Mouse (Mus musculus): Measurements from ENCODE around the gene Hmcn2. TPM values are rescaled to one million over a fixed set of nuclear protein-coding genes. Genes with fewer than 3 reads are reported as not detected.

The Hmcn2 gene
- polyA plus RNA-seq, 1 experiment = 4.1 TPM

DNA sequence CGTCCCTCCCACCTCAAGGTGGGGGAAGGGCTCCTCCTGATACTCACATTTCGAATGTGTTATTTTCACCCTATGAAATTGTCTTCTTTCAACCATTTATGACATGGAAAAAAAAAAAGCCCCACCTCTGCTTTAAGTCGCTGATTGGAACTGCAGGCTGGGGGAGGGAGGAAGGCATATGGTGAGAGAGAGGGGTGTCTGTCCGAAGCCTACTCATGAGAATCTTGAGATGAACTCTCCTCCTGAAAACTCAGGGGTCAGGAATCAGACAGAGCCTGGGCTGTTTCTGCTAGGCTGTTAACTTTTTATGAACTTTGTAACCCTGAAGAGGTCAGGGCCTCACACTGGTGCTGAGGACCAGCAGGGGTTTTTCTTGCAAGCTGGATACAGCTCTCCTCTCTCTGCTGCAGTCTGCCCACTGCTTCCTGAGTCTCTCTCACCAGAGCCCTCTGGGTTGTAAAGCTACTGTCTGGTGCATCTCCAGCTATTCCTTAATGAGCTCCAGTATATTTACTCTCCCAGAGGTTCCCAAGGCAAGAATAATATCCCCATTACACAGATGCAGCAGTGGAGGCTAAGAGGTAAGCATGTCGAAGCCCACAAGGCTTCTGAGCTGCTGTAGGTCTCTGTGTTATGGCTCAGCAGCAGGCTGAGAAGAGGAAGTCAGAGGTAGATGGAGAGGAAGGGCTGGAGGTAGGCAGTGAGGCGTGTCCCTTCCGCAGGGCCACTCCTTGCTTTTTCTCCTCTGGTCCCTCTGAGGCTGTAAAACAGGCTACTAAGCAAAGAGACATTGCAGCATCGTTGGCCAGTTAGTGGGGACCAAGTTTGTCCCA is 149.7 kb downstream of the Hmcn2 start:
- Histone ChIP-seq H3K27me3 (ENCODE audit: control insufficient read depth, insufficient read depth, insufficient read length) (no peaks in the 10 kb centered on the region), H3K79me3 (ENCODE audit: low read depth) (no peaks in the 10 kb centered on the region), H3K36me3 (ENCODE audit: control insufficient read depth, insufficient read depth) (no peaks in the 10 kb centered on the region), H3K4me3 (ENCODE audit: insufficient read depth, poor library complexity, severe bottlenecking) (no peak overlapping the region), H3ac (ENCODE audit: control insufficient read depth, insufficient read length, low read depth) (no peak overlapping the region), H3K79me2 (ENCODE audit: control insufficient read depth, insufficient read depth) (no peaks in the 10 kb centered on the region)
- no peak for TF ChIP-seq CEBPB (IDR thresholded peaks at IDR 0.05; ENCODE audit: low read depth)
- TF ChIP-seq MYOG (IDR thresholded peaks at IDR 0.05; ENCODE audit: control insufficient read depth, extremely low read depth, insufficient read length) = no peak

DNA sequence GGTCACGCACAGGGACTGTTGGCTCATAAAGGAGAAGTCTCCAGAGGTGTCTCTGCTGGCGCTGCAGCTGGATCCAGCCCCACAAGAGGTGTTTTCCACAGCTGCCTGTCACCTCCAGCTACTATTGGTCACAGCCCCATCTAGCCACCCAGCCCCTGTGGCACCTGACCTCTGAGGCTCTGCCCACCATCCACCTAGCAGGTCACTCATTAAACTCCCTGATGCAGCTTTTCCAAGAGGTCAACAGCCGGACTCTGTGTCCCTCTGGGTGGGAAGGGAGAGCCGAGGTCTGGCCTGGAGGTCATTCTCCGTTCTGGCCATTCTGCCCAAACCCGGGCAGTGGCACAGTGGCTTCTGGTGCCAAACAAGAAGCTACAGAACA is 150.3 kb downstream of the Hmcn2 start:
- no peaks in the 10 kb centered on the region for H3K79me2 ChIP-seq (ENCODE audit: control insufficient read depth, insufficient read depth)
- H3K4me3 ChIP-seq (ENCODE audit: insufficient read depth, poor library complexity, severe bottlenecking) = no peak overlapping the region
- no peaks in the 10 kb centered on the region for H3K27me3 ChIP-seq (ENCODE audit: control insufficient read depth, insufficient read depth, insufficient read length)
- H3ac ChIP-seq (ENCODE audit: control insufficient read depth, insufficient read length, low read depth) = no peak overlapping the region
- H3K36me3 ChIP-seq (ENCODE audit: control insufficient read depth, insufficient read depth) = no peaks in the 10 kb centered on the region
- TF ChIP-seq FOSL1 (IDR thresholded peaks at IDR 0.05; ENCODE audit: insufficient read depth, low read length, poor library complexity, severe bottlenecking) = no peak
- H3K79me3 ChIP-seq (ENCODE audit: low read depth) = no peaks in the 10 kb centered on the region

DNA sequence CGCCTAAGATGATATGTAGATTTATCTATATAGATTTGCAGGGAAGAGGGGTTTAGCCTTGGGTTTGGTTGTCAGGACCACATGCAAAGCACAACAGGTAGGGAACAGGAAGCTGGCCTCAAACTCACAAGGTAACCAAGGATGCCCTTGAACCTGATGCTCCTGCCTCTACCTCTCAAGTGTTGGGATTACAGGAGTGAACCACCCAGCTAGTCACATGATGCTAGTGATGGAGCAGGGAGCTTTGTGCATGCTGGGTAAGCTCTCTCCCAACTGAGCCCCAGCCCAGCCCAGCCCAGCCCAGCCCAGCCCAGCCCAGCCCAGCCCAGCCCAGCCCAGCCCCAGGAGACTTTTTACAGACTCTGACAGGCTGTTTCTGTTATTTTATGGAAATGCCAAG is 153.2 kb downstream of the Hmcn2 start:
- no peaks in the 10 kb centered on the region for H3K27me3 ChIP-seq (ENCODE audit: control insufficient read depth, insufficient read depth, insufficient read length)
- H3K36me3 ChIP-seq (ENCODE audit: control insufficient read depth, insufficient read depth) = no peaks in the 10 kb centered on the region
- H3ac ChIP-seq (ENCODE audit: control insufficient read depth, insufficient read length, low read depth) = no peak overlapping the region
- no peak for TF ChIP-seq CEBPB (IDR thresholded peaks at IDR 0.05; ENCODE audit: low read depth)
- TF ChIP-seq USF1 (IDR thresholded peaks at IDR 0.05; ENCODE audit: low read depth) = peak; percentile 87
- no peak for TF ChIP-seq MYOD1 (IDR thresholded peaks at IDR 0.05; ENCODE audit: control insufficient read depth, insufficient read length, low read depth)
- TF ChIP-seq MYOG (IDR thresholded peaks at IDR 0.05; ENCODE audit: control insufficient read depth, extremely low read depth, insufficient read length) = no peak
- no peak for TF ChIP-seq FOSL1 (IDR thresholded peaks at IDR 0.05; ENCODE audit: insufficient read depth, low read length, poor library complexity, severe bottlenecking)
- no peak overlapping the region for H3K4me3 ChIP-seq (ENCODE audit: insufficient read depth, poor library complexity, severe bottlenecking)
- no peaks in the 10 kb centered on the region for H3K79me3 ChIP-seq (ENCODE audit: low read depth)
- peaks cover 20% of the 10 kb centered on the region for H3K79me2 ChIP-seq (ENCODE audit: control insufficient read depth, insufficient read depth)

DNA sequence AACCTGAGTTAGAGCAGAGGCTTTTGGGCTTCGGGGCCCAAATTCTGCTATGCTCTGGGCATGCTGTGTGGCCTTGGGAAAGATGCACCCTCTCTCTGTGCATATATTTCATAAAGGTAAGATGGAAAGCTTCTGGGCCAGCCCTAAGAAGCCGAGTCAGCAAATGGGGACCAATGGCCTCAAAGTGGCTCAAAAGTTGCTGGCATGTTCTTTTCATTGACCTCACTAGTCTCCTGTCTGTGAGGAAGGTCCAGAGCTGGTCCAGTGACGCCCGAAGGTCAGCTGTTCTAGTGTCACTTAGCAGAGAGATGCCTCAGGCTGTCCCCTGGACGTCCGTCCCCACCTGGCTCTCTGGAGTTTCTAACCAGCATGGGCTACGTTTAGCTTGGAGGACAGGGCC is 154.6 kb downstream of the Hmcn2 start:
- H3K36me3 ChIP-seq (ENCODE audit: control insufficient read depth, insufficient read depth) = no peaks in the 10 kb centered on the region
- no peak overlapping the region for H3K4me3 ChIP-seq (ENCODE audit: insufficient read depth, poor library complexity, severe bottlenecking)
- no peak for TF ChIP-seq MYOG (IDR thresholded peaks at IDR 0.05; ENCODE audit: control insufficient read depth, extremely low read depth, insufficient read length)
- TF ChIP-seq MAX (IDR thresholded peaks at IDR 0.05) = no peak
- no peak for TF ChIP-seq MYOD1 (IDR thresholded peaks at IDR 0.05; ENCODE audit: control insufficient read depth, insufficient read length, low read depth)
- no peak for TF ChIP-seq USF1 (IDR thresholded peaks at IDR 0.05; ENCODE audit: low read depth)
- TF ChIP-seq FOSL1 (IDR thresholded peaks at IDR 0.05; ENCODE audit: insufficient read depth, low read length, poor library complexity, severe bottlenecking) = no peak
- TF ChIP-seq CEBPB (IDR thresholded peaks at IDR 0.05; ENCODE audit: low read depth) = no peak
- no peak for TF ChIP-seq CTCF (IDR thresholded peaks at IDR 0.05; ENCODE audit: control insufficient read depth, insufficient read depth, insufficient read length)
- H3K79me3 ChIP-seq (ENCODE audit: low read depth) = no peaks in the 10 kb centered on the region
- H3K27me3 ChIP-seq (ENCODE audit: control insufficient read depth, insufficient read depth, insufficient read length) = no peaks in the 10 kb centered on the region
- H3K79me2 ChIP-seq (ENCODE audit: control insufficient read depth, insufficient read depth) = peaks cover 21% of the 10 kb centered on the region
- H3ac ChIP-seq (ENCODE audit: control insufficient read depth, insufficient read length, low read depth) = no peak overlapping the region

DNA sequence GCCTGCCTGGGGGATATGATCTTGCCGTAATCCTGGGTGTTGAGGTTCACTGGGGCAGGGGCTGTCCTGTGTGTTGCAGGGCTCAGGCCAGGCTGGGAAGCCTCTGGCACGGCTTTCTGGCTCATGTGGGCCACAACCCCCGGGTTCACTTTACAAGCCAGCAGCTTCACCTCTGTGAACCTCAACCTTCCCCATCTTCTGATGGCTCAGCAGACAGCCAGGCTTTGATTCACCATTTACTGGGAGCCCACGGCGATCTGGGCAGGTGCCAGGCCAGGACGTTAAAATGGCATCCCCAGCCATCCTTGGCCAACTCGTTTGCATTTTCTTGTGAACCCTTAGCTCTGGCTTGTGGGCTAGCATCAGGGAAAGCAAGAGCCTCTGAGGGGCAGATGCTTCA is 155.3 kb downstream of the Hmcn2 start:
- H3K4me3 ChIP-seq (ENCODE audit: insufficient read depth, poor library complexity, severe bottlenecking) = no peak overlapping the region
- no peaks in the 10 kb centered on the region for H3K36me3 ChIP-seq (ENCODE audit: control insufficient read depth, insufficient read depth)
- H3ac ChIP-seq (ENCODE audit: control insufficient read depth, insufficient read length, low read depth) = no peak overlapping the region
- H3K79me2 ChIP-seq (ENCODE audit: control insufficient read depth, insufficient read depth) = peaks cover 21% of the 10 kb centered on the region
- no peaks in the 10 kb centered on the region for H3K79me3 ChIP-seq (ENCODE audit: low read depth)
- no peak for TF ChIP-seq CEBPB (IDR thresholded peaks at IDR 0.05; ENCODE audit: low read depth)
- TF ChIP-seq MYOD1 (IDR thresholded peaks at IDR 0.05; ENCODE audit: control insufficient read depth, insufficient read length, low read depth) = no peak
- TF ChIP-seq CTCF (IDR thresholded peaks at IDR 0.05; ENCODE audit: control insufficient read depth, insufficient read depth, insufficient read length) = no peak
- TF ChIP-seq FOSL1 (IDR thresholded peaks at IDR 0.05; ENCODE audit: insufficient read depth, low read length, poor library complexity, severe bottlenecking) = no peak
- no peak for TF ChIP-seq MAX (IDR thresholded peaks at IDR 0.05)
- TF ChIP-seq MYOG (IDR thresholded peaks at IDR 0.05; ENCODE audit: control insufficient read depth, extremely low read depth, insufficient read length) = no peak
- no peak for TF ChIP-seq USF1 (IDR thresholded peaks at IDR 0.05; ENCODE audit: low read depth)
- no peaks in the 10 kb centered on the region for H3K27me3 ChIP-seq (ENCODE audit: control insufficient read depth, insufficient read depth, insufficient read length)

DNA sequence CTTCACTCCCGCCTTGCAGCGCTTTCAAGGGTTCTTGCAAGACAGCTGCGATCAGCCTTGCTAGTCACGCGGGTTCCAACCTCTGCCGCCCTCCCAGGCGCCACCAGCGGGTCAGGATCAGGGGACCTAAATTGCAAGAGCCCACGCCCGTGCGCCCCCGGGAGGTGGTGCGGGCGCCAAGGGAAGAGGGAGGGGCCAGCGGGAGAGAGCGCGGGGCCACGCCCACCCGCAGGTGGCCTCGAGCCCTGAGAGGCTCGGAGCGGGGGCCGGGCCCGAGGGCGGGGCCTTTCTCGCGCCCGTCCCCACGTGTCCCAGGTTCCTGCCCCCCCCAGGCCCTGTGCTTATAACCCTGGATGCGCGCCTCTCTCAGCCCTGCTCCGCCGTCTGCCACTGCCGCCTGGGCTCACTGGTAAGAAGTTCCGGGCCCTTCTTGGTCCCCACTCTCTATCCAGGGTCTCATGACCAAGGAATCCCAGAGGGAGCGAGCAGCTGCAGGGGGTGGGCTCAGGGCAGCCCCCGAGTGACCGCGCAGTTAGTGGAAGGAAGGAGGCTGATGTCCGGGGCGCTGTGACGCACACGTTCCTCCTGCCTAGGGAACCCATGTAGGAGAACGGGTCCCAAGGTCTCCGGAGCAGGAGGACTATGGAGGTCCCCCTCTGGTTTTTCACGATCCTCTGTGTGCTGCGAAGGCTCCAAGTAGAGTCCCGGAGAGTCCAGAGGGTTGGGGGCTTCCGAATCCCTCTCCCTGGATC is 155.9 kb downstream of the Hmcn2 start, which contains the start of gene Ass1:
Gene Ass1 (plus strand): TSS at position 277 of the 752 bp plus-strand sequence.
- TF ChIP-seq MAX (IDR thresholded peaks at IDR 0.05) (peak; percentile 19), CEBPB (IDR thresholded peaks at IDR 0.05; ENCODE audit: low read depth) (no peak), FOSL1 (IDR thresholded peaks at IDR 0.05; ENCODE audit: insufficient read depth, low read length, poor library complexity, severe bottlenecking) (no peak), CTCF (IDR thresholded peaks at IDR 0.05; ENCODE audit: control insufficient read depth, insufficient read depth, insufficient read length) (peak; percentile 39), USF1 (IDR thresholded peaks at IDR 0.05; ENCODE audit: low read depth) (peak; percentile 20), MYOD1 (IDR thresholded peaks at IDR 0.05; ENCODE audit: control insufficient read depth, insufficient read length, low read depth) (peak; percentile 44), MYOG (IDR thresholded peaks at IDR 0.05; ENCODE audit: control insufficient read depth, extremely low read depth, insufficient read length) (no peak)
- Histone ChIP-seq H3ac (ENCODE audit: control insufficient read depth, insufficient read length, low read depth) (peak within 1 kb of the TSS; percentile 56), H3K27me3 (ENCODE audit: control insufficient read depth, insufficient read depth, insufficient read length) (no peaks in the 10 kb centered on the region), H3K4me3 (ENCODE audit: insufficient read depth, poor library complexity, severe bottlenecking) (peak within 1 kb of the TSS; percentile 56), H3K79me2 (ENCODE audit: control insufficient read depth, insufficient read depth) (peaks cover 21% of the 10 kb centered on the region), H3K79me3 (ENCODE audit: low read depth) (no peaks in the 10 kb centered on the region), H3K36me3 (ENCODE audit: control insufficient read depth, insufficient read depth) (no peaks in the 10 kb centered on the region)

Data from C2C12 (cell line).